Mouse (Mus musculus) T-helper 2 cell (primary cell): ENCODE data around the gene Cryzl1.
"Not testable (repeated sequence)": the region's sequence is repeated elsewhere in the genome, so short reads cannot be mapped to it uniquely, and the experiment has no call there.

Experiments
- in situ Hi-C: fragments of 300-600 bp; cut with MboI, MseI; formaldehyde crosslinking; loops from one replicate; pipeline ENCODE4 v1.15.1; 2025; ENCODE audit warnings: high pct_unique_total_duplicates

The Cryzl1 gene

GRCm38 (mm10) chr16:91645995-91646602, 82.7 kb downstream of the Cryzl1 start:
- in situ Hi-C loops, result no loop called here

GRCm38 (mm10) chr16:91645420-91645819, 83.4 kb downstream of the Cryzl1 start:
- in situ Hi-C loops, result not testable (repeated sequence)

- in situ Hi-C loops, result no loop called here
These were observed 83.9 kb downstream of the Cryzl1 start for GRCm38 (mm10) chr16:91644901-91645300.

DNA sequence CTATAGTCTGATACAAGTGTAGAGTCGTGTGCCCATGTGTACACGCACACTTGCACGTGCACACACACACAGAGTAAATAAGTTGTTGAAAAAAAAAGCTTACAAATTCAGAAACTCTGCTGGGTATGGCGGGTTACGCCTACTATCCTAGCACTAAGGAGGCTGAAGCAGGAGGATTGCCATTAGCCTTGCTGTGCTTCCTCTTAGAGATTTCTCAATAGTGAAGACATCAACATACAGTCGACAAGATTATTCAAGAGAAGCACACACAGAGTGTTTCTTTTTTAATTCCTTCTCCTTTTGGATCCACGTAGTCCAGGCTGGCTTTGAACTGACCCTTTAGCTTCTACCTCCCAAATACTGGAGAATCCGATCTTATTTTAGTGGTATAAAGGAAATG, 88.6 kb downstream of the Cryzl1 start:
- in situ Hi-C loops, result no loop called here

- in situ Hi-C loops, result no loop called here
These were observed 89.1 kb downstream of the Cryzl1 start for GRCm38 (mm10) chr16:91639636-91640035.
